In genomic region chr16:18836468-18837208, GRCm38 (mm10) we compare ENCODE assay signal across 9 mouse cellular contexts. TPM values are rescaled to one million over a fixed set of nuclear protein-coding genes. Genes with fewer than 3 reads are reported as not detected.
A peak's percentile ranks its signal among the peaks of the same experiment; 100 is the strongest.
DNase-seq lines count a peak whose midpoint lies in the region; ATAC-seq lines count a peak whose summit lies in the region.
"Had no signal": no experiment of that assay in that cellular context is flagged by ENCODE, and none has a peak within 500 bp of the region (broad histone marks: within the 10 kb centered on the region; RNA-seq: fewer than 3 reads in every experiment).

2510002D24Rik (plus strand) TSS chr16:18836578.
Gm28539 (plus strand) TSS chr16:18836584.

- DNase-seq in 416B (ENCODE audit: low read depth) = peak; percentile 90
- peak; percentile 98 for DNase-seq in brain, adult 2 months (ENCODE audit: low read depth, low spot score)
- DNase-seq in heart, embryonic 10.5 days (ENCODE audit: low spot score) = peak; percentile 96
- DNase-seq in liver = peak; percentile 92
- peak; percentile 90 to 93 for DNase-seq in spleen, postnatal 4 days (ENCODE audit: low spot score in 2 of 2)

- no peaks in the 10 kb centered on the region for H3K4me1 ChIP-seq in heart, embryonic 10.5 days
- H3K4me1 ChIP-seq in kidney, embryonic 15.5 days = peaks cover 4% of the 10 kb centered on the region; the same call in 1 of the 2 replicates

- peaks cover 56% of the 10 kb centered on the region for H3K36me3 ChIP-seq in heart, embryonic 10.5 days
- H3K36me3 ChIP-seq in kidney, embryonic 15.5 days = peaks cover 47% of the 10 kb centered on the region

- H3K9ac ChIP-seq in kidney, embryonic 15.5 days = peak within 1 kb of the TSS; percentile 77

- peak within 1 kb of the TSS; percentile 85 for H3K4me3 ChIP-seq in heart, embryonic 10.5 days
- H3K4me3 ChIP-seq in kidney, embryonic 15.5 days (replicated peaks) = peak within 1 kb of the TSS; percentile 84

- H3K27me3 ChIP-seq in heart, embryonic 10.5 days (ENCODE audit: insufficient read depth, poor library complexity, severe bottlenecking) = no peaks in the 10 kb centered on the region
- H3K27me3 ChIP-seq in kidney, embryonic 15.5 days = no peaks in the 10 kb centered on the region

- peak within 1 kb of the TSS; percentile 68 for H3K4me2 ChIP-seq in kidney, embryonic 15.5 days

- peak; percentile 96 for ATAC-seq in erythroblast, adult 5-6 weeks (replicated peaks; ENCODE audit: low FRiP score, poor library complexity, severe bottlenecking)
- peak; percentile 98 for ATAC-seq in kidney, embryonic 15.5 days (replicated peaks; ENCODE audit: low FRiP score)
- ATAC-seq in monocyte, adult 5-6 weeks (replicated peaks; ENCODE audit: insufficient number of reproducible peaks, low FRiP score, low TSS enrichment, poor library complexity, severe bottlenecking) = peak; percentile 97

- 2% methylated on average over 46 of the region's 46 CpGs for WGBS in heart, embryonic 10.5 days
- WGBS in kidney, embryonic 15.5 days = under 1% methylated on average over 46 of the region's 46 CpGs

- no peaks in the 10 kb centered on the region for H3K9me3 ChIP-seq in heart, embryonic 10.5 days
- H3K9me3 ChIP-seq in kidney, embryonic 15.5 days (replicated peaks) = no peaks in the 10 kb centered on the region

- H3K27ac ChIP-seq in heart, embryonic 10.5 days = peak within 1 kb of the TSS; percentile 93
- peak within 1 kb of the TSS; percentile 73; the same call in 1 of the 2 replicates for H3K27ac ChIP-seq in kidney, embryonic 15.5 days

RNA-seq across cellular contexts. Expression of gene 2510002D24Rik, which starts in this region (rescaled TPM):
- 12.7 and 14.0 TPM in 2 replicates for total RNA-seq in erythroblast, adult 5-6 weeks (2015; ENCODE audit: low replicate concordance)
- total RNA-seq in erythroblast, adult 5-6 weeks (2017; ENCODE audit: low replicate concordance) = 6.3 and 10.9 TPM in 2 replicates
- polyA plus RNA-seq in heart, embryonic 10.5 days (2016; fragmentation: Nextera tagmentation; extraction: Ambion mirVana) = 41.3 and 47.4 TPM in 2 replicates
- 41.3 and 47.7 TPM in 2 replicates for polyA plus RNA-seq in kidney, embryonic 15.5 days (2015; fragmentation: Nextera tagmentation; extraction: Ambion mirVana)
- total RNA-seq in monocyte, adult 5-6 weeks (2017) = 26.2 to 49.7 TPM (median 26.5 TPM) in 3 replicates

RNA-seq across cellular contexts. Expression of gene Gm28539, which starts in this region (rescaled TPM):
- not detected in 2 replicates for total RNA-seq in erythroblast, adult 5-6 weeks (2015; ENCODE audit: low replicate concordance)
- total RNA-seq in erythroblast, adult 5-6 weeks (2017; ENCODE audit: low replicate concordance) = 2.9 TPM in 1 of 2 replicates, not detected in the other
- not detected in 2 replicates for polyA plus RNA-seq in heart, embryonic 10.5 days (2016; fragmentation: Nextera tagmentation; extraction: Ambion mirVana)
- polyA plus RNA-seq in kidney, embryonic 15.5 days (2015; fragmentation: Nextera tagmentation; extraction: Ambion mirVana) = not detected in 2 replicates
- 3.1 to 5.0 TPM in 2 of 3 replicates, not detected in the other for total RNA-seq in monocyte, adult 5-6 weeks (2017)
- polyA plus RNA-seq: C2C12 had no signal

Comparison
In these comparisons a context has a peak if more than half of its experiments do, and no peak if none do; other contexts are left out.
1. Peak in every context shown above with its lines: DNase-seq, ATAC-seq, H3K4me3 ChIP-seq and H3K27ac ChIP-seq.